In the genomic region with DNA sequence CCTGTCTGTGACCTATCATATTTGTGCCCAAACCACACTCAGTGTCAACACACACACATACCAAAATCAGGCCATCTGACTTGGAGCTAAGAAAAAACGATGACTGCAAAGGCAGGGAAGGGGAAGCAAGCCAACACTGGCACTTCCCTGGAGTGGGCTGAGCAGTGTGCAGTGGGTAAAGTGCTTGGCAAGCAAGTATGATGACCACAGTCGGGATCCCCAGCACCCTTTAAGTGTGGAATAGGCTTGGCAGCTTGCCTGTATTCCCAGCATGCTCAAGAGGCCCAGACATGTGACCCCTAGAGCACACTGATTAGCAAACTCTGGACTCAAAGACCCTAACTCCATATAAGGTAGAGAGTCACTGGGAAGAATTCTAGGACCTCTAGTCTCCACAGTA, we compare ENCODE assay signal across 11 mouse cellular contexts. TPM values are rescaled to one million over a fixed set of nuclear protein-coding genes. Genes with fewer than 3 reads are reported as not detected.
A peak's percentile ranks its signal among the peaks of the same experiment; 100 is the strongest.
DNase-seq lines count a peak whose midpoint lies in the region; ATAC-seq lines count a peak whose summit lies in the region.
"Had no signal": no experiment of that assay in that cellular context is flagged by ENCODE, and none has a peak within 500 bp of the region (broad histone marks: within the 10 kb centered on the region; RNA-seq: fewer than 3 reads in every experiment).

No protein-coding gene starts in this region.

- DNase-seq in cerebellum, postnatal 25 days = peak; percentile 19 to 35
- no peak for DNase-seq in cerebellum, adult 18-20 months
- DNase-seq in NIH3T3 (ENCODE audit: low read depth) = peak; percentile 22
- peak; percentile 60 to 76 for DNase-seq in lung, adult 18-20 months
- DNase-seq in ovary, postnatal 14 days (ENCODE audit: low spot score) = no peak
- DNase-seq in left cerebral cortex, adult 11 months (ENCODE audit: low spot score) = no peak
- DNase-seq in layer of hippocampus, adult 9-11 months = no peak

- H3K4me1 ChIP-seq in heart, embryonic 13.5 days = peaks cover 36% of the 10 kb centered on the region
- H3K4me1 ChIP-seq: embryonic facial prominence, embryonic 15.5 days; midbrain, embryonic 15.5 days; stomach, embryonic 15.5 days had no signal

- H3K4me2 ChIP-seq in heart, embryonic 13.5 days = 0 out of 2 replicates have a peak overlapping the region, but pooled peaks have one; percentile 20
- H3K4me2 ChIP-seq: embryonic facial prominence, embryonic 15.5 days; midbrain, embryonic 15.5 days; stomach, embryonic 15.5 days had no signal

- H3K36me3 ChIP-seq in heart, embryonic 13.5 days = peaks cover 46% of the 10 kb centered on the region
- H3K36me3 ChIP-seq: midbrain, embryonic 15.5 days had no signal

- peak; percentile 82; the same call in 1 of the 2 replicates for ATAC-seq in heart, embryonic 13.5 days (ENCODE audit: extremely low read depth, insufficient number of reproducible peaks, low FRiP score, low TSS enrichment)
- ATAC-seq: midbrain, embryonic 15.5 days had no signal

- no peak overlapping the region for H3K9ac ChIP-seq in heart, embryonic 13.5 days
- H3K9ac ChIP-seq: embryonic facial prominence, embryonic 15.5 days; midbrain, embryonic 15.5 days; stomach, embryonic 15.5 days had no signal

- H3K27me3 ChIP-seq in heart, embryonic 13.5 days (replicated peaks) = no peaks in the 10 kb centered on the region
- H3K27me3 ChIP-seq: embryonic facial prominence, embryonic 15.5 days; midbrain, embryonic 15.5 days; stomach, embryonic 15.5 days had no signal

- H3K4me3 ChIP-seq in heart, embryonic 13.5 days = no peak overlapping the region
- H3K4me3 ChIP-seq: embryonic facial prominence, embryonic 15.5 days; midbrain, embryonic 15.5 days; stomach, embryonic 15.5 days had no signal

- H3K9me3 ChIP-seq in heart, embryonic 13.5 days = no peaks in the 10 kb centered on the region
- H3K9me3 ChIP-seq: embryonic facial prominence, embryonic 15.5 days; midbrain, embryonic 15.5 days; stomach, embryonic 15.5 days had no signal

- WGBS in heart, embryonic 13.5 days = 23% methylated on average over 2 of the region's 2 CpGs

- peak overlapping the region; percentile 92 for H3K27ac ChIP-seq in heart, embryonic 13.5 days (replicated peaks)
- H3K27ac ChIP-seq: embryonic facial prominence, embryonic 15.5 days; midbrain, embryonic 15.5 days; stomach, embryonic 15.5 days had no signal

RNA-seq across cellular contexts. Expression of a gene that starts 22.7 kb away (rescaled TPM):
- polyA plus RNA-seq in heart, embryonic 13.5 days (2015; fragmentation: Nextera tagmentation; extraction: Ambion mirVana) = 36.6 and 44.5 TPM in 2 replicates

RNA-seq across cellular contexts. Expression of a gene that starts 29.0 kb away (rescaled TPM):
- 19.5 and 20.0 TPM in 2 replicates for polyA plus RNA-seq in heart, embryonic 13.5 days (2015; fragmentation: Nextera tagmentation; extraction: Ambion mirVana)

RNA-seq across cellular contexts. Expression of a gene that starts 35.4 kb away (rescaled TPM):
- 67.9 and 73.0 TPM in 2 replicates for polyA plus RNA-seq in heart, embryonic 13.5 days (2015; fragmentation: Nextera tagmentation; extraction: Ambion mirVana)

RNA-seq across cellular contexts. Expression of a gene that starts 48.0 kb away (rescaled TPM):
- polyA plus RNA-seq in heart, embryonic 13.5 days (2015; fragmentation: Nextera tagmentation; extraction: Ambion mirVana) = 61.7 and 64.1 TPM in 2 replicates

RNA-seq across cellular contexts. Expression of a gene that starts 56.8 kb away (rescaled TPM):
- 86.6 and 92.1 TPM in 2 replicates for polyA plus RNA-seq in heart, embryonic 13.5 days (2015; fragmentation: Nextera tagmentation; extraction: Ambion mirVana)

Comparison
In these comparisons a context has a peak if more than half of its experiments do, and no peak if none do; other contexts are left out.
1. DNase-seq: peak in cerebellum, postnatal 25 days (2 of 2), NIH3T3 (single experiment) and lung, adult 18-20 months (2 of 2); none in cerebellum, adult 18-20 months (0 of 2), ovary, postnatal 14 days (single experiment), left cerebral cortex, adult 11 months (single experiment) and layer of hippocampus, adult 9-11 months (single experiment).